Mouse (Mus musculus) cerebellum, adult 2 months (tissue): ENCODE results near the gene Cacng8. TPM values are rescaled to one million over a fixed set of nuclear protein-coding genes. Genes with fewer than 3 reads are reported as not detected.
A peak's percentile ranks its signal among the peaks of the same experiment; 100 is the strongest.

Experiments
- DNase-seq, 2 experiments: peaks; one replicate each; pipeline ENCODE4 v3.0.0; 2021
- H3K27ac ChIP-seq: fragments of 200-500 bp; 2 replicates; pipeline ENCODE4 v1.5.1; 2012; ENCODE audit warnings: low read length, control low read depth, inconsistent platforms; ENCODE audit not compliant: insufficient read depth
- H3K27me3 ChIP-seq: fragments of 200-500 bp; 2 replicates; pipeline ENCODE4 v1.6.1; 2012; ENCODE audit warnings: inconsistent platforms, mild to moderate bottlenecking, low read length, moderate library complexity; ENCODE audit not compliant: control insufficient read depth, insufficient read depth
- H3K4me1 ChIP-seq: fragments of 200-500 bp; 2 replicates; pipeline ENCODE4 v1.6.1; 2011; ENCODE audit warnings: low read length; ENCODE audit not compliant: control insufficient read depth, insufficient read depth
- H3K4me3 ChIP-seq: fragments of 200-500 bp; replicated peaks from 2 replicates; pipeline ENCODE3; 2011; ENCODE audit warnings: mild to moderate bottlenecking, low read depth, low read length, control low read depth; ENCODE audit not compliant: insufficient read depth
- CTCF ChIP-seq: fragments of 200-500 bp; IDR thresholded peaks from 2 replicates; pipeline ENCODE4 v1.5.1; 2011; ENCODE audit warnings: low read depth, mild to moderate bottlenecking, control low read depth, low read length, moderate library complexity, borderline replicate concordance; ENCODE audit not compliant: insufficient read depth
- POLR2A ChIP-seq: fragments of 200-500 bp; IDR thresholded peaks from 2 replicates; pipeline ENCODE4 v1.6.1; 2011; ENCODE audit warnings: low read length, control low read depth, borderline replicate concordance; ENCODE audit not compliant: insufficient read depth
- whole genome bisulfite sequencing: fragments of 180-500 bp; shearing (Covaris S2); methylation state at CpG from one replicate; pipeline ENCODE4 v1.1.7; 2018; 5-methylcytosine and 5-hydroxymethylcytosine counted together
- polyA plus RNA-seq: library from polyadenylated mRNA; depleted of rRNA; stranded (reverse); fragments of >200 nt; gene quantifications from 2 replicates; pipeline ENCODE4 v1.2.3, GENCODE M21; 2012

Gene Cacng8
- polyA plus RNA-seq, 1 experiment, result 20.6 TPM

DNA sequence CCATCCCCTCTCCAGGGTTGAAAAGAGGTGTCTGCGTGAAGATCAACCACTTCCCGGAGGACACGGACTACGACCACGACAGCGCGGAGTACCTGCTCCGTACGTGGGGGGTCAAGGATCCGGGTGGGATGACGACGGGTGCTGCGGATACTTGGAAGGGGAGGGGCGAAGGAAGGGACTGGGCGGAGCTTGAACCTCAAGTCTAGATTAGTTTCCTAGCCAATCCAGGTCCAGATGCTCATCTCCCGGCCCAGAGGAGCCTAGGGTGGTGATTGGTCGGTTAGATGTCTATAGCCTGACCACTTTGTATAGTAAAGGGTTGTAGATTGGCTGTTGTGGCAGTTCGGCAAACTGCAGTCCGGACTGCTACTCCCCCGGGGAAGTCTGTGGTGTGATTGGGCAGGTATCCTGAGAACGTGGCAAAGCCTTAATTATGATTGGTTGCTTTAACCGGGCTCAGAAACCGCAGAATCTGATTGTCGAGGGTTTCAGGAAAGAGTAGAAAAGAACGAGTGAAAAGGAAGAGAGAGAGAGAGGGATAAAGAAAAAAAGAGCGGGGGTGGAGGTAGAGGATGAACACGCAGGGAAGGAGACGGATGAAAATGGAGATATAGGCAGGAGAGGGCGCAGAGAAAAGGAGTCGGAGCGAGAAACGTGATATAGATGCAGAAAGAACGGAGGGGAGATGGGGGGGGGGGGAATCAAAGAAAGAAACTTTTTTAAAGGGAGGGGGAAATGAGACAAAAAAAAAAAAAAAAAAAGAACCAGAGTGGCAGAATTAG lies 20.9 kb downstream of the Cacng8 start:
- Histone ChIP-seq H3K27ac (no peak overlapping the region), H3K4me3 (peak overlapping the region; percentile 72), H3K27me3 (peaks cover 1% of the 10 kb centered on the region; the same call in 1 of the 2 replicates), H3K4me1 (peaks cover 2% of the 10 kb centered on the region; the same call in 1 of the 2 replicates)
- under 1% methylated on average over 33 of the region's 33 CpGs for WGBS
- TF ChIP-seq CTCF, result 0 out of 2 replicates have a peak, but pooled peaks have one; percentile 5
- no peak for TF ChIP-seq POLR2A
- DNase-seq, result peak; percentile 57 to 69

DNA sequence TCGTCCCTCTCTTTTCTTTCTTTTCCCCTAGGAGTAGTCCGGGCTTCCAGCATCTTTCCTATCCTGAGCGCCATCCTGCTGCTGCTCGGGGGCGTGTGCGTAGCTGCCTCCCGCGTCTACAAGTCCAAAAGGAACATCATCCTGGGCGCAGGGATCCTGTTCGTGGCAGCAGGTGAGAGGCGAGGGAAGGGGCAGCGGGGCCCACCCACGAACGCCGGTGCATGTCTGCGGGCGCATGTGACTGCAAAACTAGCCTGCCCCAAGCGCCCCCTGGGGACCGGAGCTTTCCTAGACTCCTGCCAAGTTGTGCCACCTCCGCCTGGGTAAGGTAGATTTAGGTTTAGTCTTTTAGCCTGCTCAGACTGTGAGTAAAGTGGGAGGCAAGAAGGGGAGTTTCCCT lies 21.6 kb downstream of the Cacng8 start:
- TF ChIP-seq CTCF, result no peak
- TF ChIP-seq POLR2A, result no peak
- DNase-seq, result peak; percentile 38 to 55
- Histone ChIP-seq H3K27me3 (peaks cover 1% of the 10 kb centered on the region; the same call in 1 of the 2 replicates), H3K4me3 (peak overlapping the region; percentile 44), H3K4me1 (peaks cover 2% of the 10 kb centered on the region; the same call in 1 of the 2 replicates), H3K27ac (no peak overlapping the region)
- under 1% methylated on average over 20 of the region's 20 CpGs for WGBS

DNA sequence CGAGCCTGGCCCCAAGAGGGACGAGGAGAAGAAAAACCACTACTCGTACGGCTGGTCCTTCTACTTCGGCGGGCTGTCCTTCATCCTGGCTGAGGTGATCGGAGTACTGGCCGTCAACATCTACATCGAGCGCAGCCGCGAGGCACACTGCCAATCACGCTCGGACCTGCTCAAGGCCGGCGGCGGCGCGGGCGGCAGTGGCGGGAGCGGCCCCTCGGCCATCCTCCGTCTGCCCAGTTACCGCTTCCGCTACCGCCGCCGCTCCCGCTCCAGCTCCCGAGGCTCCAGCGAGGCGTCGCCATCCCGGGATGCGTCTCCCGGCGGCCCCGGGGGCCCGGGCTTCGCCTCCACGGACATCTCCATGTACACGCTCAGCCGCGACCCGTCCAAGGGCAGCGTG lies 24.4 kb downstream of the Cacng8 start:
- WGBS, result 1% methylated on average over 46 of the region's 47 CpGs
- Histone ChIP-seq H3K27me3 (peaks cover 1% of the 10 kb centered on the region; the same call in 1 of the 2 replicates), H3K27ac (no peak overlapping the region), H3K4me3 (peak overlapping the region; percentile 67), H3K4me1 (peaks cover 2% of the 10 kb centered on the region; the same call in 1 of the 2 replicates)
- TF ChIP-seq CTCF (no peak), POLR2A (no peak)
- peak; percentile 60 to 69 for DNase-seq

DNA sequence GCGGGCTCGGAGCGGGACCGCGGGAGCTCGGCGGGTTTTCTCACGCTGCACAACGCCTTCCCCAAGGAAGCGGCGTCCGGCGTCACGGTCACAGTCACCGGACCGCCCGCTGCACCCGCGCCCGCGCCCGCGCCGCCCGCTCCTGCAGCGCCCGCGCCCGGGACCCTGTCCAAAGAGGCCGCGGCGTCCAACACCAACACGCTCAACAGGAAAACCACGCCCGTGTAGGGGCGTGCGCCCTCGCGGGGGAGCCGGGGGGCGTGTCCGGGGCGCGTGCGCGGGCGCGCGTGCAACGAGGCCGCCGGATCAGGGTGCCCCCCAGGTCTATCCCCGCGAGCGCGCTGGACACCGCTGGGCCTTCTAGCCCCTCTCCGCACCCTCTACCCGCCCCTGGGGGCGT lies 24.9 kb downstream of the Cacng8 start:
- peak; percentile 49 to 61 for DNase-seq
- H3K27ac ChIP-seq, result no peak overlapping the region
- 0% methylated on average over 52 of the region's 60 CpGs for WGBS

DNA sequence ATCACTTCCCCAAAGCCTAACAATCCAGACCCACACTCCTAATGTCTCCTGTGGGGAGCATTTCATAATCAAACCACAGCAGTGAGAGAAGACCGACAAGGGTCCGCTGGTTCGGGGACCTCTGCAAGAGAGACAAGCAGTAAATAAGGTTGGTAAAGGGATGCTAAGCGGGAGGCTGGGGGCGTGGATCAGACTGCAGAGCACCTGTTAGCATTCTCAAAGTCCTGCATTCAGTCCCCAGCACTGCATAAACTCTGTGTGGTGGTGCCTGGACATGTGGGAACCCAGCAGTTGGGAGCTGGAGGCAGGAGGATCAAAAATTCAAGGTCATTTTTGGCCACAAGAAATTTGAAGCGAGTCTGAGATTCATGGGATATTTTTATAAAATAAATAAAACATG lies 29.5 kb downstream of the Cacng8 start:
- no peak overlapping the region for H3K27ac ChIP-seq
- no peak for DNase-seq
- H3K4me1 ChIP-seq, result no peaks in the 10 kb centered on the region
- H3K4me3 ChIP-seq, result no peak overlapping the region
- peaks cover 1% of the 10 kb centered on the region; the same call in 1 of the 2 replicates for H3K27me3 ChIP-seq
- WGBS, result 32% methylated on average over 6 of the region's 6 CpGs
- no peak for TF ChIP-seq CTCF
- no peak for TF ChIP-seq POLR2A

More for the DNA sequence above, 24.9 kb downstream of the Cacng8 start:
- no peak for TF ChIP-seq POLR2A
- TF ChIP-seq CTCF, result no peak
- Histone ChIP-seq H3K4me3 (peak overlapping the region; percentile 67), H3K27me3 (peaks cover 1% of the 10 kb centered on the region; the same call in 1 of the 2 replicates), H3K4me1 (peaks cover 2% of the 10 kb centered on the region; the same call in 1 of the 2 replicates)

DNA sequence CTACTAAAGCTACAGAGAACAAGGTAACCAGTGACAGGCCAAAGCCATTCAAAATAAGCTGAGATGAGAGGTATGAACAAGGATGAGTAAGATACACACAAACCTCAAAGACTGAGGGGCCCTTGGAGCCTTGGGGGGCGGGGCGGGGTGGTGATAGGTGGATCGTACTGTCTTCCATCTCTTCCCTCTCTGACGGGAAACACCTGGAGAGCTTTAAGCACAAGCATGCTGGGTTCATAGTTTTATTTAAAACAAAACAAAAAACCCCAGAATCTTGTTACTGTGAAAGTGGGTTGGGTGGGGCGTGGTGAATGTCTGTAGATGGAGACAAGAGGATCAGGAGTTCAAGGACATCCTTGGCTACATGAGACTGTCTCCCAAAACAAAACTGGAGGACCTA lies 30.0 kb downstream of the Cacng8 start:
- TF ChIP-seq POLR2A (no peak), CTCF (no peak)
- no peaks in the 10 kb centered on the region for H3K4me1 ChIP-seq
- no peak overlapping the region for H3K4me3 ChIP-seq
- DNase-seq, result no peak
- H3K27ac ChIP-seq, result no peak overlapping the region
- H3K27me3 ChIP-seq, result peaks cover 1% of the 10 kb centered on the region; the same call in 1 of the 2 replicates
- 61% methylated on average over 5 of the region's 5 CpGs for WGBS

DNA sequence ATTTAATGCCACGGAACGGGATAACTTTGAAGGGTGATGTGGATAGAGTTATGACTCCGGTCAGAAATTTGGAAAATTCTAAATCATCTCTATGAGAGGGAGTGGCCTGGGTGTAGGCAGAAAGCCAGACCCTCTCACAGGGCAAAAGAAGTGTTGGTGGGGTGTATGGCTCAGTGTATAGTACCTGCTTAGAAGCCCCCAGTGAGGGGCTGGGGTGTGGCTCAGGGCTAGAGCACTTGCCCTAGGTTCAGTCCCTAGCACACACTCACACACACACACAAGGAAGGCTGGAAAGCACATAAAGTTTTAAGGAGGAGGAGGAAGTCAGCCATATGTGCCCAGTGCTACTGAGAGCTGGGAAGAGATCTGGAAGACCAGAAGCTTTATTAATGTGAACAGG lies 30.8 kb downstream of the Cacng8 start:
- no peak for DNase-seq
- H3K4me1 ChIP-seq, result no peaks in the 10 kb centered on the region
- TF ChIP-seq CTCF (no peak), POLR2A (no peak)
- 81% methylated on average over 3 of the region's 3 CpGs for WGBS
- H3K27me3 ChIP-seq, result no peaks in the 10 kb centered on the region; the same call in 1 of the 2 replicates
- no peak overlapping the region for H3K27ac ChIP-seq
- no peak overlapping the region for H3K4me3 ChIP-seq

DNA sequence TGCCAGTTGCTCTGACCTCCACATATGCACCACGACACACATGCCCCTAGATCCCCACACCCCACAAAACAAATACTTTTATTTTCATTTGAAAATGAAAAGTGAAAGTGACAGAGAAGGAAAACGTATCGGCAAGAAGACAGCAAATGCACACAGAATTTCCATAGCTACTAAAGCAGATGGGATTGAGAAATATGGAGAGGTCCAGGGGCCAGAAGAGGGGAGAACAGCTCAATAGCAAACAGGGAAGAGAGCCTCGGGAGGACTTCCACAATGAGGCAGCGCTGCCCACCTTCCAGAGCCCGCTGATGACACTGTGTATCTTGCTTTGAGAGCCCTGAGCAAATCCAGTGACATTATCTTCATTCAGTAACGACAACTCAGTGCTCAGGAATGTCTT lies 31.6 kb downstream of the Cacng8 start:
- Histone ChIP-seq H3K4me3 (no peak overlapping the region), H3K4me1 (no peaks in the 10 kb centered on the region), H3K27ac (no peak overlapping the region), H3K27me3 (no peaks in the 10 kb centered on the region; the same call in 1 of the 2 replicates)
- TF ChIP-seq POLR2A (no peak), CTCF (no peak)
- DNase-seq, result no peak
- WGBS, result 57% methylated on average over 7 of the region's 7 CpGs
